Mouse (Mus musculus) cortical plate, adult 2 months (tissue): ENCODE measurements around the gene Qtrt1.

Experiments
- CTCF ChIP-seq: fragments of 200-500 bp; IDR thresholded peaks from 2 replicates; pipeline ENCODE4 v1.5.1; 2011; ENCODE audit warnings: mild to moderate bottlenecking, control low read depth, low read length; ENCODE audit not compliant: insufficient read depth; ENCODE audit errors: extremely low read depth
- POLR2A ChIP-seq: fragments of 200-500 bp; IDR thresholded peaks from 2 replicates; pipeline ENCODE4 v1.6.1; 2011; ENCODE audit warnings: mild to moderate bottlenecking, low read length, control low read depth; ENCODE audit not compliant: insufficient read depth; ENCODE audit errors: extremely low read depth

DNA sequence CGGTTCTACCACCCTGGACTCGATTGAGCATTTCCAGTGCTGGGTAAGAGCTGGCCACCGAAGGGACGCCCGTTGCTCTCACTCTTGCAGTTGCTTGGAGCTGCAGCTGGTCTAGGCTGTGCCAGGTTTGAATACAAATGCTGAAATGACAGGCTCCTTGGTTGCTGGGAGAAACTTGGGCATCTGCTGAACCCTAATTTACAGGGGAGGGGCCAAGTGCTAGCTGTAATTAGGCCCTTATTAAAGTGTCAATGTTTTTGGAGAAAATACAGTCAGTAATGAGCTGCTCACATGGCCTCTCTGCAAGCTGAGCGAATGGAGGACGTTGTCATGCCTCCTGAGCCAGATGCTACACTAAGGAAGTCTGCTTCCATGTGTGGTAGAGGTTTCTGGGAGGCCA, 19.1 kb downstream of the Qtrt1 start:
- TF ChIP-seq CTCF (no peak), POLR2A (no peak)
